Mouse (Mus musculus) lung, postnatal 0 days (tissue): Measurements from ENCODE around the gene Nhlrc3. TPM values are rescaled to one million over a fixed set of nuclear protein-coding genes. Genes with fewer than 3 reads are reported as not detected.
A peak's percentile ranks its signal among the peaks of the same experiment; 100 is the strongest.

Source experiments
- ATAC-seq: fragments of 200-750 bp; cut with Nextera tagmentation; 2 replicates; pipeline ENCODE4 v1.8.0; 2017; ENCODE audit warnings: moderate library complexity
- DNase-seq: peaks from one replicate; pipeline ENCODE4 v3.0.0-alpha.2; 2016; ENCODE audit warnings: low spot score
- H3K27ac ChIP-seq: fragments of 300-500 bp; sonication (generic); 2 replicates; pipeline ENCODE4 v1.5.1; 2014; ENCODE audit warnings: antibody characterized with exemption, mild to moderate bottlenecking, low read length, mixed read lengths
- H3K27me3 ChIP-seq: fragments of 300-500 bp; sonication (generic); replicated peaks from 2 replicates; pipeline ENCODE4 v1.6.1; 2014; ENCODE audit warnings: low read length, mixed read lengths; ENCODE audit not compliant: insufficient read depth
- H3K36me3 ChIP-seq: fragments of 300-500 bp; sonication (generic); 2 replicates; pipeline ENCODE4 v1.6.1; 2014; ENCODE audit warnings: low read length, mixed read lengths; ENCODE audit not compliant: insufficient read depth
- H3K4me1 ChIP-seq: fragments of 300-500 bp; sonication (generic); 2 replicates; pipeline ENCODE4 v1.6.1; 2014; ENCODE audit warnings: antibody characterized with exemption, low read depth, low read length, mixed read lengths; ENCODE audit not compliant: insufficient read depth
- H3K4me2 ChIP-seq: fragments of 300-500 bp; sonication (generic); replicated peaks from 2 replicates; pipeline ENCODE4 v1.6.1; 2014; ENCODE audit warnings: low read depth, mild to moderate bottlenecking, low read length, moderate library complexity, mixed read lengths
- H3K4me3 ChIP-seq: fragments of 300-500 bp; sonication (generic); 2 replicates; pipeline ENCODE4 v1.5.1; 2014; ENCODE audit warnings: low read depth, low read length
- H3K9ac ChIP-seq: fragments of 300-500 bp; sonication (generic); replicated peaks from 2 replicates; pipeline ENCODE4 v1.6.1; 2014; ENCODE audit warnings: low read depth, mild to moderate bottlenecking
- H3K9me3 ChIP-seq: fragments of 300-500 bp; sonication (generic); 2 replicates; pipeline ENCODE4 v1.6.1; 2016; ENCODE audit warnings: low read length, mixed read lengths
- CTCF ChIP-seq: IDR thresholded peaks from 2 replicates; pipeline ENCODE4 v1.5.1; 2016; ENCODE audit warnings: antibody characterized with exemption, mild to moderate bottlenecking
- EP300 ChIP-seq: IDR thresholded peaks from 2 replicates; pipeline ENCODE4 v1.6.1; 2016; ENCODE audit warnings: antibody characterized with exemption, mild to moderate bottlenecking, control low read depth
- WGBS: fragments of 180-500 bp; shearing (Covaris S2); extraction: QIAGEN DNeasy Blood & Tissue Kit; methylation state at CpG from one replicate; pipeline ENCODE4 v1.1.7; 2014; 5-methylcytosine and 5-hydroxymethylcytosine counted together
- polyA plus RNA-seq: library from polyadenylated mRNA; unstranded; fragments of >200 nt; fragmentation: Nextera tagmentation; extraction: Ambion mirVana; gene quantifications from 2 replicates; pipeline ENCODE4 v1.2.1, GENCODE M21; 2015

Gene Nhlrc3
- polyA plus RNA-seq, 1 experiment from 2014 or later: 11.2 TPM

GRCm38 (mm10) chr3:53423576-53423975 lies 39.6 kb downstream of the Nhlrc3 start:
- H3K4me2 ChIP-seq: no peak overlapping the region
- no peaks in the 10 kb centered on the region for H3K27me3 ChIP-seq
- H3K9me3 ChIP-seq: no peaks in the 10 kb centered on the region
- H3K4me3 ChIP-seq: no peak overlapping the region
- 74% methylated on average over 4 of the region's 4 CpGs for WGBS
- H3K9ac ChIP-seq: no peak overlapping the region
- H3K36me3 ChIP-seq: no peaks in the 10 kb centered on the region
- H3K4me1 ChIP-seq: no peaks in the 10 kb centered on the region
- DNase-seq: no peak
- TF ChIP-seq EP300 (no peak), CTCF (no peak)
- no peak overlapping the region for H3K27ac ChIP-seq
- no peak for ATAC-seq

- no peak overlapping the region for H3K27ac ChIP-seq
- no peaks in the 10 kb centered on the region for H3K9me3 ChIP-seq
- no peaks in the 10 kb centered on the region for H3K36me3 ChIP-seq
- no peak for TF ChIP-seq EP300
- no peak for TF ChIP-seq CTCF
- no peaks in the 10 kb centered on the region for H3K4me1 ChIP-seq
- no peaks in the 10 kb centered on the region for H3K27me3 ChIP-seq
- DNase-seq (no peak), ATAC-seq (no peak)
- H3K4me2 ChIP-seq: no peak overlapping the region
- no peak overlapping the region for H3K9ac ChIP-seq
- WGBS: 50% methylated on average over 1 of the region's 1 CpGs
- no peak overlapping the region for H3K4me3 ChIP-seq
These were observed 40.4 kb downstream of the Nhlrc3 start for GRCm38 (mm10) chr3:53422691-53423090.

- Histone ChIP-seq H3K27me3 (no peaks in the 10 kb centered on the region), H3K9ac (no peak overlapping the region), H3K36me3 (no peaks in the 10 kb centered on the region), H3K9me3 (no peaks in the 10 kb centered on the region), H3K4me3 (no peak overlapping the region), H3K4me2 (no peak overlapping the region), H3K4me1 (no peaks in the 10 kb centered on the region), H3K27ac (no peak overlapping the region)
- no peak for ATAC-seq
- WGBS: 84% methylated on average over 12 of the region's 12 CpGs
- no peak for DNase-seq
- TF ChIP-seq CTCF (no peak), EP300 (no peak)
These were observed 41.5 kb downstream of the Nhlrc3 start for GRCm38 (mm10) chr3:53421656-53422055.

GRCm38 (mm10) chr3:53417701-53418100 lies 45.4 kb downstream of the Nhlrc3 start:
- Histone ChIP-seq H3K9me3 (no peaks in the 10 kb centered on the region), H3K9ac (no peak overlapping the region), H3K4me2 (no peak overlapping the region), H3K4me3 (no peak overlapping the region), H3K4me1 (no peaks in the 10 kb centered on the region), H3K36me3 (no peaks in the 10 kb centered on the region), H3K27ac (no peak overlapping the region), H3K27me3 (no peaks in the 10 kb centered on the region)
- ATAC-seq (no peak), DNase-seq (no peak)
- 76% methylated on average over 7 of the region's 7 CpGs for WGBS
- TF ChIP-seq EP300 (no peak), CTCF (no peak)

GRCm38 (mm10) chr3:53416036-53416506 lies 47.1 kb downstream of the Nhlrc3 start:
- Histone ChIP-seq H3K36me3 (no peaks in the 10 kb centered on the region), H3K4me2 (no peak overlapping the region), H3K9me3 (no peaks in the 10 kb centered on the region), H3K27ac (no peak overlapping the region), H3K4me3 (no peak overlapping the region), H3K9ac (no peak overlapping the region), H3K4me1 (no peaks in the 10 kb centered on the region), H3K27me3 (no peaks in the 10 kb centered on the region)
- ATAC-seq (no peak), DNase-seq (no peak)
- TF ChIP-seq CTCF: no peak
- no peak for TF ChIP-seq EP300
- 74% methylated on average over 5 of the region's 5 CpGs for WGBS

- no peak overlapping the region for H3K27ac ChIP-seq
- DNase-seq (peak; percentile 44), ATAC-seq (0 out of 2 replicates have a peak, but pooled peaks have one; percentile 14)
- no peaks in the 10 kb centered on the region for H3K27me3 ChIP-seq
- H3K4me2 ChIP-seq: no peak overlapping the region
- no peak overlapping the region for H3K4me3 ChIP-seq
- WGBS: 27% methylated on average over 3 of the region's 3 CpGs
- no peak for TF ChIP-seq EP300
- no peaks in the 10 kb centered on the region for H3K36me3 ChIP-seq
- no peaks in the 10 kb centered on the region for H3K9me3 ChIP-seq
- H3K9ac ChIP-seq: no peak overlapping the region
- no peaks in the 10 kb centered on the region for H3K4me1 ChIP-seq
These were observed 49.2 kb downstream of the Nhlrc3 start for GRCm38 (mm10) chr3:53413959-53414358.

GRCm38 (mm10) chr3:53413465-53413864 lies 49.7 kb downstream of the Nhlrc3 start:
- Histone ChIP-seq H3K4me3 (no peak overlapping the region), H3K4me2 (no peak overlapping the region), H3K9ac (no peak overlapping the region), H3K27ac (no peak overlapping the region), H3K4me1 (no peaks in the 10 kb centered on the region), H3K27me3 (no peaks in the 10 kb centered on the region), H3K9me3 (no peaks in the 10 kb centered on the region), H3K36me3 (no peaks in the 10 kb centered on the region)
- ATAC-seq (no peak), DNase-seq (no peak)
- 70% methylated on average over 2 of the region's 2 CpGs for WGBS
- TF ChIP-seq CTCF: no peak
- no peak for TF ChIP-seq EP300
